Mouse (Mus musculus) heart, adult 11 months (tissue): ENCODE measurements around the gene Pus3.

Source experiments
- DNase-seq: peaks from one replicate; pipeline ENCODE4 v3.0.0; 2022

Gene Pus3

GRCm38 (mm10) chr9:35558257-35559008 lies at the start of gene Pus3, which contains the start of gene Ddx25:
Pus3 (plus strand) TSS chr9:35558595.
Ddx25 (minus strand) TSS chr9:35558528.
- DNase-seq, result no peak

DNA sequence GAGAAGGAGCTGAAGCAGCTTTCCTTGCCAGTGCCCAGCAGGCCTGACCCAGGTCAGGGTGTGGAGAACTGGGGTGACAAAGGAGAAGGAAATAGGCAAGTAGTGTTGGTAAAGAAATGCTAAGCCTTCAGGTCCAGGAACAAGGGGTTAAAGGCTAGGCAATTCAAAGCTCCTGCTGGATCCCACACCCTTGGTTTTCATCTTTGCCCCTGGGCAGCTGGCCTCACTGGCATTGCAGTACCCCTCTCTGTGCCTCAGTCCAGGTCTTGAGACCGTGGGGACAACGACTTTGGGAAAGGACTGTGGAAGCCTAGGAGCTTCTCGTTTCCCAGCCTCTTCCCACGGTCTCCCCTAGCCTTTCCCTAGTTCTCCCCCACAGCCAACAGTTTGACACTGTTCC lies 44.5 kb upstream of the Pus3 start:
- peak; percentile 78 for DNase-seq

- DNase-seq, result peak; percentile 85
These were observed 42.2 kb upstream of the Pus3 start for GRCm38 (mm10) chr9:35516182-35516581.

DNA sequence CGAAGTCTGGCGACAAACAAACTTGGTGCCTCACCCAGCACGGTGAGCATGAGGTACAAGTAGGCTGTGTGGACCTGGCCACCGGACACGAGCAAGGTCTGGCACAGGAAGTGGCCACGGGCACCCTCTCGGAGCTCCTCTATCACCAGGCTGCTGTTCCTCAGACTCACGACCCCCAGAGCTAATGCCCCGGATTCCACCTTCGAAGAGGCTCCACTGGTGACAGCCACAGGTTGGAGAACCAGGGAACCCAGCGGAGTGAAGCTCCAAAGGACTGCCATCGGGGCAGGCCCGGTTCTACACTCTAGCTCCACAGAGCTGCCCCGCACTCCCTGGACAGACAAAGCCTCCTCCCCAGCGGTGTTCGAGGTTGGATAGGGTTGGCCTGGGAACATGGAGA lies 41.7 kb upstream of the Pus3 start:
- peak; percentile 78 for DNase-seq

DNA sequence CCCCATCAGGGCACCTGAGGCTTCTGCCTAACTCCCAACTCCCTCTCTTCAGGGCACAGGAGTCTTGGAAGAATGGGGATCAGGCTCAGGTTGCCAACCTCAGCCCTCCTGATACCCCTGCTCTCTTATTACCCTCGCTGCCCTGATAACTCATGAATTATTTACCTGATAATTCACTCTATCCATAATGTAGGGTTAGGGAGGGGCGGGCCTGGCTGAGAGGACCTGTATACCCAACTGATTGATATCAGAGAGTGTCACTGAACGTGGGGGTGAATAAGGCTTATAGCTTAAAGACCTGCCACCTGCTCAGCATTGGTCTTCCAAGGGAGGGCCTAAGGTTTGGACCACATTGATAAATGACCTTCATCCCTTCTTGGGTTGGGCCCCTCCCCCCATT lies 40.2 kb upstream of the Pus3 start, which contains the start of gene Gm1113:
TSS of gene Gm1113 (minus strand) at position 101 of the 400 bp plus-strand sequence.
- peak; percentile 81 for DNase-seq

DNA sequence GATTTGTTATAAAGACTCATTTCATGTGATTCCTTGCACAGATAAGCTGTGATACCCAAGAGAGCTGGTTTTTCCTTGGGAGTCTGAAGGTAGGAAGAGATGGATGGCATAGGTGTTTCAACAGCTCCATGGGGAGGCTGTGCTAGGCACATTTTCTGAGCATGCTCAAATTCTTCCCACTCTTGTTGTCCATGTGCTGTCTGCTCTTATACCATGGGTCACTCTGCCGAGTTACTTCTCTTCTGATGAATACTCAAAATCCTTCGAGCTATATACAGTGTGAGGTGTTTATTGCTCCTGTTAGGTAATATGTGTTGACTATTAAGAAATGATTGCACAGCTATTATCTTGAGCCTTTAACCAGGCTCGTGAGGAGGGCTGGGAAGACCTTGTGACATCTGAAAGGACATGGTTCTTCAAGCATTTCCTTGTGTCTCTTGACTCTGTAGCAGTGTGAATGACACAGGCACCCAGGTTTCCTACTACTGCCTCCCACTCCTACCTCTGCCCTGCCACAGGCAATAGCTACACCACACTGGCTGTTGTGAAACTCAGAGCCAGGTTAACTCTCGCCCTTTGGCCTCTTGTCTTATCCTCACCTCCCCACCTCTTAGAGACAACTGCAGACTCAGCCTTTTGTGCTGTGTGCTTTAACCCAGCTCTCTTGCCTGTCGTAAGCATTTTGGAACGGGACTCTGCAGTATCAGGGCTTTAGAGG lies 37.6 kb upstream of the Pus3 start:
- peak; percentile 58 for DNase-seq

GRCm38 (mm10) chr9:35522241-35522640 lies 36.2 kb upstream of the Pus3 start:
- peak; percentile 68 for DNase-seq

GRCm38 (mm10) chr9:35522821-35523515 lies 35.4 kb upstream of the Pus3 start:
- peak; percentile 76 for DNase-seq

DNA sequence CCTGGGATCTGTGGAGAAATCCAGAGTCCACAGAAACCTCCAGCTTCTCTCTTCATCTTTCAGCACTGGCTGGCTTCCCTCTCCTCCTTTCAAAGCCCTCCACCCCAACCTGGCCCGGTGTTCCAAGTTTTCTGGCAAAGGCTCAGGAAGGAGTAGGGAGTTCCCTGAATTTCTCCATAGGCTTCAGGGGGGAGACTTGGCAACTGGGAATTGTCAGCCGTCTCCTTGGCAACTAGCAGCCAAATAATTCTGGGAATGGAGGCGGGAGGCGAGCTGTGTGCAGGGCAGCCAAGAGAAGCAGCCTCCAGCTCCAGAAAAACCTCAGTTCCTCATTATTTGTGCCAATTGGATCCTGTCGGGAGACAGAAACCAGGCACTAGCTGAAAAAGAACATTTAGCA lies 34.9 kb upstream of the Pus3 start:
- DNase-seq, result peak; percentile 97

DNA sequence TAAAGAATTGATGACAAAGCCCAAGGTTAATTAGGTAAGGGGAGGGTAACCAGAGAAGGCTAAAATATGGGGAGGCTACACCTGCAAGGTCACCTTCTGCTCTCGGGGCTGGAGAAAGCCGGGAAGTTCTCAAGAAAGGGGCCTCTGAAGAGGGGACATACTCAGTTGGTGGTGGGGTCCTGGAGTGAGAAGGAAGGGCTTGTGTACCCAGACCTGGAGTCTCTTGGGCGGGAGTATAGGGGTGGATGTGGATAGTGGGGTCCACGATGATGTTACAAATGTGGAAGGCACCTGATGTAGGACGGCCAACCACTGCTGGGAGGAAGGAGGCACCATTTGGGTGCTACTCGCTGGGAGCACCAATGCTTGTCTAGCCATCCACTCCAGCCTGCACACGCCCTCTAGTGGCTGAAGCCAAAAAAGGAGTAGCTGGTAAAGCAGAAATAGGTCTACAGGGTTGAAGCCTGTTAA lies 34.4 kb upstream of the Pus3 start:
- peak; percentile 96 for DNase-seq

DNA sequence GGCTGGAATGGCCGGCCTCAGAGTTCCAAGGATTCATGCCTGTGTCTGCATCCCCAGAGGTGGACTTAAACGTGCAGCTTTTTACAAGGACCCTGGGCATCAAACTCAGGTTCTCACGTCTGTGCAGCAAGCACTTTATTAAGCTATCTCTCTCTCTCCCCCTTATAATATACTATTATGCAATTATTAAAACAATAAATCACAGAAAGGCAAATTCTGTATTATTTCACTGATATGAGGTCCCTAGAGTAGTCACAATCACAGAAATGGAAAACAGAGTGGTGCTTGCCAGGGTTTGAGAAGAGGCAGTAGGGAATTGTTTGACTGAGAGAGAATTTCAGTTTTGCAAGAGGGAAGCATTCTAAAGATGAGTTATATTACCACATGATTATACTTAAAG lies 29.3 kb upstream of the Pus3 start:
- DNase-seq, result no peak

DNA sequence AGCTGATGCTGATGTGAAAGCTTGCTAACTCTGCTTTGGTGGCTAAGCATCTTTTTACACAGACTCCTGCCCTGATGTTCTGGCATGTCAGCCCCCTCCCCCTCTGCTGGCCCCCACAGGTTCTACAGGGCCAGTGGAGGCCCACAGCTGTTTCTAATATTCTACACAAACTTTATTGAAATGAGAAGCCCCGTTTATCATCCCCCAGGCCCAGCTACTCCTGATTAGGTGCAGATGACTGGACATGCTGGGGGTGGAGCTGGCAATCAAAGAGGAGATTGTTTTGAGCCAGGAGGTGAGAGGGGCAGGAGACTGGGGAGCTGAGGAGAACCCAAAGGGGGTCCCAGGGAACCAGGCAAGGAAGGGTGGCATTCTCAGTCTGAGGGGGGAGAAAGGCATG lies 28.6 kb upstream of the Pus3 start:
- no peak for DNase-seq

- no peak for DNase-seq
These were observed 25.1 kb upstream of the Pus3 start for GRCm38 (mm10) chr9:35533266-35533665.

GRCm38 (mm10) chr9:35535110-35535509 lies 23.3 kb upstream of the Pus3 start:
- no peak for DNase-seq

DNA sequence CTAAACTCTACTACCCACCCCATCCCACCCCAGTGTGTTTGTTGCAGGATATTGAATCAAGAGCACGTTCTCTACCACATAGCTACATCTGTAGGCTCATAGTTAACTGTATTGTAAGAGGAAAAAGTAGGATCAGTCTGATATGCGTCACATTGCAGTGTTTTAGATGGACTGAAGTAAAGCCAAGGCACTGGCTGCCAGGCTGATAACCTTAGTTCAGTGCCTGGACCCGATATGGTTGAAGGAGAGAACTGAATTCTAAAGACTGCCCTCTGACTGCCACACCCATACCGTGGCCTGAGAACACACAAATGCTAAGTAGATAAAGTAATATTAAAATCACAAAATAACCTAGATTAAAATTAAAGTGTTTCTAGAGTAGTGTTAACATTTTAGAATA lies 22.5 kb upstream of the Pus3 start:
- peak; percentile 55 for DNase-seq

- DNase-seq, result peak; percentile 90
These were observed 19.2 kb upstream of the Pus3 start for GRCm38 (mm10) chr9:35539001-35539750.

DNA sequence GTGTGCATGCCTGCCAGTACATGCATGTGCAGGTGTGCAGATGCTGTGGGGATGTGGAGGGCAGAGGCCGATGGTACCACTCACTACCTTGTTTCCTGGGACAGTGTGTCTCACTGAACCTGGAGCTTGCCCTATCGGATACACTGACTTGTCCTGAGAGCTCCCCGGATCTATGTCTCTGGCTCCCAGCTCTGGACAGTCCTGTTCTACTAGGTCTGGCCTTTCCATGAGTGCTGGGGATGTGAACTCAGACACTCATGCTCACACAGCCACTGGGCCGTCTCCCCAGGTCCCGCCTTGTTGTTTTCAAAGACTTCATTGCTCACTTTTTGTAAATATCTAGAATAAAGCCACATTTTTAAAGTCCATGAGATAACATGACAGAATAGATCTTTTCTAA lies 17.4 kb upstream of the Pus3 start:
- DNase-seq, result peak; percentile 43

DNA sequence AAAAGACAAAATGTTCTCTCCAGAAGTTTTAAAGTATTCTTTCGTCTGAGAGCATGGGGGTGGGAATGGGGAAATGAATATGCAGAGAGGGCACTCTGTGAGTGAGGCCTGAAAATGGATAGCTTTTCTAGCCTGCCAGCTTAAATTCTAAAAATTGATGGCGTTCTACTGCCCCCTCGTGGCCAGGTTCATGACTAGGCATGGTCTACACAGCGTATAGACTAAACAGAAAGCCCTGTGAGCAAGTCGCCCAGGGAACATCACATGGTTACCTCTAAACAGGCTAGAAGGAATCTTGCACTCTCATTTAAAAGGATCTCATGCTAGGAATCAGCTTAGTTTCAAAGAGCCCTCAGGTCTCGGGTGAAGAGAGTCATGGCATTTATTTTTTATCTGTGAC lies 16.9 kb upstream of the Pus3 start:
- peak; percentile 85 for DNase-seq

DNA sequence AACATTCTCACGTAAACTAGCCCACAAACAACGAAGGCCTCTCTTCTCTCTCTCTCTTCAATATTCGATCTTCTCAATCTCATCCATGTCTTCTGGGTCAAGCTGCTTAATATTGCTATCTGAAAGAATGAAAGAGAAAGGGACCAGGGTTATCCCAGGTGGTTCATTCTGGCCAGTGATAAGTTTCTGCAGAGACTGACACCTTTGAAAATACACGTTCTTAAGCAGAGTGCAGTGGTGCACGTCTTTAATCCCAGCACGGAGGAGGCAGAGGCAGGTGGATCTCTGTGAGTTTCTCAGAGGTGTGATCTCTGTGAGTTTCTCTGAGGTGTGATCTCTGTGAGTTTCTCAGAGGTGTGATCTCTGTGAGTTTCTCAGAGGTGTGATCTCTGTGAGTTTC lies 16.5 kb upstream of the Pus3 start:
- DNase-seq, result peak; percentile 67

DNA sequence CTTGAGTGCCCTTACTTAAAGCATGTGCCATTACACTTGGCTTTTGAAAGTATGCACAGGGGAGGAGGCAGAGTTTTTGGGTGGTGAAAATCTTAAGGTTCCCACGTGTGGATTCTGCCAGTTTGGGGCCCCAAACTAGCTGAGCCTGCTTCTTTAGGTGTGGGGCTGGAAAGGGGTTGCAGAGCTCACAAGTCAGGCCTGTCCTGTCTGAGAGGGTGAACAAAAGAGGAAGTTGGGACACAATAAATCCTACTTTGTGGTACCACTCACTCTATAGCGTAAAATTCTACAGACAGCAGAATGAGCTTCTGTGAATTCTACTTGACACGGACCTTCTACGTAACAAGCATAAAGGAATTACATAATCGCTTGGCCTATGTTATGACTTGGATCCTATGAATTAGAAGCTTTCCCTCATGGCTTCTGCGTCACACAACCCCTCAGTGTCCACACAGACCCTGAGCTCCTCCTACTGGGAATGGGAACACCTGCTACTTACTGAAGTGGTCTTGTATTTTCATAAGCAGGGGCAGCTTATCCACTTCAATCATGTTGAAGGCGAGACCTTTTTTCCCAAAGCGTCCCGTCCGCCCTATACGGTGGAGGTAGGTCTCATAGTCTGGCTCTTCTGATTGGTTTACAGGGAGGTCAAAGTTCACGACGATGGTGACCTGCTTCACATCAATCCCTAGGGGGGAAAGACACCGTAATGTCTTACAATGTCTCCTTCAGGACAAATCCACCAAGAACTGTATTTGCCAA lies 15.1 kb upstream of the Pus3 start:
- DNase-seq, result peak; percentile 86

DNA sequence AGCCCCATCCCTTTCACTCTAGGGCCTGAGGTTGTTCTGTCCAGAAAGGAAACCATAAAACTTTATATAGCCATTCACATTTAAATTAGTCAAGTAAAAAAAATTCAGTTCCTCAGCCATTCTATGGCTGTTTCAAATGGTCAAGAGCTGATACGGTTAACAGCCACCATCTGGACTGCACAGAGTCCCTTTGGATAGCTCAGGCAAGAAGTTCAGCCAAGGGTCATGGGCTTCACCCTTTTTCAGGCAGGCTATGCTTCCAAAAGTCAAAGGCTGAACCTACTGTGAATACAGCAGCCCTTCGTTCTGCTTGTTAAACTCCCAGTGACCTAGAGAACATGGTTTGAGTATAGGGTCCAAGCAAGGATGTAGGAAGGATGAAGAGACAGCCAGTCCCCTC lies 13.7 kb upstream of the Pus3 start:
- DNase-seq, result peak; percentile 94

DNA sequence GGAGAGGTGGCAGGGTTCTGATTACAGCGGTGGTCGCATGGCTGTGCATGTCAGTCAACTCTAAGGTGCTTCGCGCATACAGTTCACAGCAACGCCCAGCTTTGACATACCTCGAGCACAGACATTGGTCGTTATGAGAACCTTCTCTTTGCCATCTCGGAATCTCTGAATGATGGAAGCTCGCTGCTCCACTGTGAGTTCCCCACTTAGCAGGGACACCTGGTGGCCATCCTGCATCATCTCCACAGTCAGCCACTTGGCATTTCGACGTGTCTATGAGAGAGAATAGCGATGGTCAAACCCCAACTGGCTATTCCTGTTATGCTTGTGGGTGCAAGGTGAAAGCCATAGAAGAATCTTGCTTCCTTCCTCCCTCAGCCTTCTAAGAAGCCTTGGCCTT lies 12.7 kb upstream of the Pus3 start:
- peak; percentile 24 for DNase-seq
